Mouse (Mus musculus) MEL (cell line): ENCODE data around the gene Coa6.

Experiments
- BHLHE40 ChIP-seq: IDR thresholded peaks from 2 replicates; pipeline ENCODE4 v1.6.1; 2012; ENCODE audit warnings: low read depth, mild to moderate bottlenecking, inconsistent platforms, low read length, improper control_type of control experiment, borderline replicate concordance
- CTCF ChIP-seq, 3 experiments: IDR thresholded peaks in 2 of 3; conservative IDR thresholded peaks in 1 of 3; 2 replicates each; pipeline ENCODE4 v1.5.1; 2011 to 2012; ENCODE audit warnings: low read length in 3 of 3, low read depth in 2 of 3, mild to moderate bottlenecking in 2 of 3, improper control_type of control experiment in 1 of 3, inconsistent platforms in 1 of 3, mixed read lengths in 1 of 3, moderate library complexity in 1 of 3; ENCODE audit not compliant: control insufficient read depth in 1 of 3, insufficient read depth in 1 of 3, poor library complexity in 1 of 3, severe bottlenecking in 1 of 3
- EP300 ChIP-seq, 2 experiments: IDR thresholded peaks; 2 replicates each; pipeline ENCODE4 v1.6.1; 2011; ENCODE audit warnings: improper control_type of control experiment in 2 of 2, low read length in 2 of 2, low read depth in 1 of 2, mild to moderate bottlenecking in 1 of 2
- JUND ChIP-seq: IDR thresholded peaks from 2 replicates; pipeline ENCODE4 v1.6.1; 2011; ENCODE audit warnings: low read depth, mild to moderate bottlenecking, improper control_type of control experiment, low read length
- KAT2A ChIP-seq: conservative IDR thresholded peaks from 2 replicates; pipeline ENCODE4 v1.6.1; 2012; ENCODE audit warnings: low read depth, low read length, improper control_type of control experiment, inconsistent platforms
- NELFE ChIP-seq: IDR thresholded peaks from 2 replicates; pipeline ENCODE4 v1.6.1; 2011; ENCODE audit warnings: low read depth, low read length, improper control_type of control experiment
- POLR2A ChIP-seq, 2 experiments: IDR thresholded peaks; 2 replicates each; pipeline ENCODE4 v1.6.1; 2011 to 2012; ENCODE audit warnings: low read length in 2 of 2, mild to moderate bottlenecking in 2 of 2, control low read depth in 1 of 2, improper control_type of control experiment in 1 of 2, low read depth in 1 of 2, moderate library complexity in 1 of 2; ENCODE audit not compliant: control insufficient read depth in 1 of 2, insufficient read depth in 1 of 2, poor library complexity in 1 of 2
- POLR2AphosphoS5 ChIP-seq: IDR thresholded peaks from 2 replicates; pipeline ENCODE4 v1.6.1; 2012; ENCODE audit warnings: low read depth, borderline replicate concordance, mild to moderate bottlenecking, inconsistent platforms, low read length, moderate library complexity, mixed read lengths
- RAD21 ChIP-seq: IDR thresholded peaks from 2 replicates; pipeline ENCODE4 v1.6.1; 2011; ENCODE audit warnings: mild to moderate bottlenecking, low read depth, low read length, improper control_type of control experiment
- RCOR1 ChIP-seq: IDR thresholded peaks from 2 replicates; pipeline ENCODE4 v1.6.1; 2012; ENCODE audit warnings: low read depth, mild to moderate bottlenecking, inconsistent platforms, low read length, improper control_type of control experiment
- ZC3H11A ChIP-seq: IDR thresholded peaks from 2 replicates; pipeline ENCODE4 v1.6.1; 2012; ENCODE audit warnings: low read depth, mild to moderate bottlenecking, inconsistent platforms, low read length, improper control_type of control experiment
- ZNF384 ChIP-seq: IDR thresholded peaks from 2 replicates; pipeline ENCODE4 v1.6.1; 2012; ENCODE audit warnings: low read depth, mild to moderate bottlenecking, inconsistent platforms, low read length, improper control_type of control experiment

- TF ChIP-seq POLR2A (IDR thresholded peaks at IDR 0.05; ENCODE audit: control insufficient read depth in 1 of 2, insufficient read depth in 1 of 2, low read depth in 1 of 2, low read length in 2 of 2, poor library complexity in 1 of 2): no peak
- no peak for TF ChIP-seq KAT2A
- TF ChIP-seq BHLHE40: no peak
- TF ChIP-seq ZNF384: no peak
- no peak for TF ChIP-seq RAD21
- TF ChIP-seq CTCF (IDR thresholded peaks at IDR 0.05 in 2 of 3, conservative IDR thresholded peaks at IDR 0.05 in 1 of 3; ENCODE audit: control insufficient read depth in 1 of 3, insufficient read depth in 1 of 3, low read depth in 2 of 3, low read length in 3 of 3, poor library complexity in 1 of 3, severe bottlenecking in 1 of 3): no peak
- no peak for TF ChIP-seq JUND
- no peak for TF ChIP-seq NELFE
- TF ChIP-seq EP300 (IDR thresholded peaks at IDR 0.05; ENCODE audit: low read depth in 1 of 2, low read length in 2 of 2): no peak
- TF ChIP-seq ZC3H11A: no peak
- no peak for TF ChIP-seq RCOR1
- TF ChIP-seq POLR2AphosphoS5: no peak
Measured at GRCm38 (mm10) chr8:126451158-126451557, 28.8 kb downstream of the Coa6 start.
